Mouse (Mus musculus): ENCODE data around the gene Tmcc2. TPM values are rescaled to one million over a fixed set of nuclear protein-coding genes. Genes with fewer than 3 reads are reported as not detected.

The Tmcc2 gene
- polyA plus RNA-seq, 1 experiment from 2014 or later, result 10.7 TPM

GRCm38 (mm10) chr1:132420206-132420605, 29.1 kb upstream of the Tmcc2 start:
- no peak overlapping the region for H3K4me2 ChIP-seq
- no peaks in the 10 kb centered on the region for H3K27me3 ChIP-seq
- H3K9me3 ChIP-seq, result no peaks in the 10 kb centered on the region
- WGBS, result 68% methylated on average over 2 of the region's 2 CpGs
- no peak for ATAC-seq (ENCODE audit: borderline replicate concordance, extremely low read depth, low FRiP score, low TSS enrichment)
- H3K27ac ChIP-seq, result no peak overlapping the region
- peaks cover 19% of the 10 kb centered on the region for H3K4me1 ChIP-seq
- no peaks in the 10 kb centered on the region; the same call in 1 of the 2 replicates for H3K36me3 ChIP-seq
- no peak overlapping the region for H3K9ac ChIP-seq
- H3K4me3 ChIP-seq, result no peak overlapping the region

- WGBS, result under 1% methylated on average over 84 of the region's 85 CpGs
- Histone ChIP-seq H3K4me2 (peak within 1 kb of the TSS; percentile 60), H3K27ac (peak within 1 kb of the TSS; percentile 92), H3K4me3 (peak within 1 kb of the TSS; percentile 65), H3K9me3 (no peaks in the 10 kb centered on the region), H3K27me3 (no peaks in the 10 kb centered on the region), H3K9ac (peak within 1 kb of the TSS; percentile 75), H3K4me1 (peaks cover 19% of the 10 kb centered on the region), H3K36me3 (no peaks in the 10 kb centered on the region)
- ATAC-seq (ENCODE audit: borderline replicate concordance, extremely low read depth, low FRiP score, low TSS enrichment), result peak; percentile 99
These were observed 26.5 kb upstream of the Tmcc2 start, which contains the start of gene Dstyk for GRCm38 (mm10) chr1:132417319-132418251. TSS of gene Dstyk (plus strand) at chr1:132417555.

DNA sequence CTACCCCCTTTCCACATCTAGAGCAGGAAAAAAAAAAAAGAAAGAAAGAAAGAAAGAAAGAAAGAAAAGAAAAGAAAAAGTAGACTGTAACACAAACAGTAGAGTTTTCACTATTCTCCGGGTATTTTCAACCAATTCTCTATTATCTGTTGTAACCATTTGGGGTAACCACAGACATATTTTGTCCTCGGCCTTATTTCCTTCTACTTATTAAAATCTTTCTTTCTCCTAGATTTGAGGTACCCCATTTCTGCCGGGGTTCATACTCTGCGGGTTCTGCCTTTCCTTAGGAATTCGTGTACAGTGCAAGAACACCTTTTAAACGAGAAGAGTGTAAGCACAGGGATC, 25.8 kb upstream of the Tmcc2 start:
- Histone ChIP-seq H3K4me1 (peaks cover 19% of the 10 kb centered on the region), H3K4me3 (peak overlapping the region; percentile 65), H3K27ac (peak overlapping the region; percentile 92), H3K27me3 (no peaks in the 10 kb centered on the region), H3K9ac (peak overlapping the region; percentile 75), H3K4me2 (peak overlapping the region; percentile 60), H3K36me3 (no peaks in the 10 kb centered on the region), H3K9me3 (no peaks in the 10 kb centered on the region)
- WGBS, result 9% methylated on average over 6 of the region's 6 CpGs
- no peak for ATAC-seq (ENCODE audit: borderline replicate concordance, extremely low read depth, low FRiP score, low TSS enrichment)

DNA sequence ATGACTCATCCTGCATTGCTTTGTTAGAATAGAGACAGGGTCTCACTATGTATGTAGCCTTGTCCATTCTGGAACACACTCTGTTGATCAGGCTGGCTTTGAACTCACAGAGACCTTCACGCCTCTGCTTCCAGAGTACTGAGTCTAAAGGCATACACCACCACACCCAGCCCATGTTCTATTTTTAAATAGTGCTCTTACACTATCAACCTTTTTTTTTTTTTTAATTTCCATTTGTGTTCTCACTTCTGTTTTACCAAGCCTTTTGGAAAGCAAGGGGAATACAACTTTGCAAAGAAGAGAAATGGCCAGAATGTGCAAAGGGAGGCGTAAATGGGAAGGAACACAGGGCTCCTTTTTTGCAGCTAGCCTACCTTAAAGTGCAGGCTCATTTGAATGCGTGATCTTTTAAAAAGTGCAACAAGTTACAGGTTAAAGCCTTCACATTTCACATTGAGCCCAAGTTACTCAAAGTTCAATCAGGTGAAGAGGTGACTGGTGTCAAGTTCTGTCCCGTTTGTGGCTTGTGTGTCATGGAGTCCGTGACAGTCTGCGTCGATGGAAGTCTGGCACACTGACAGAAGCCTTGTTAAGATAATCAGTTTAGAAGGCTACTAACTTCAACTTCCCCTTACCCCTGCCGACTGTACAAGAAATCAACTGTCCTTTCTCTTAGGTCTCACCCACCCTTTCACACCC, 25.3 kb upstream of the Tmcc2 start:
- no peaks in the 10 kb centered on the region for H3K27me3 ChIP-seq
- H3K4me1 ChIP-seq, result peaks cover 19% of the 10 kb centered on the region
- no peak overlapping the region for H3K4me3 ChIP-seq
- H3K9ac ChIP-seq, result no peak overlapping the region
- peak overlapping the region; percentile 60 for H3K4me2 ChIP-seq
- no peak overlapping the region for H3K27ac ChIP-seq
- no peak for ATAC-seq (ENCODE audit: borderline replicate concordance, extremely low read depth, low FRiP score, low TSS enrichment)
- WGBS, result 54% methylated on average over 8 of the region's 8 CpGs
- no peaks in the 10 kb centered on the region for H3K36me3 ChIP-seq
- no peaks in the 10 kb centered on the region for H3K9me3 ChIP-seq

DNA sequence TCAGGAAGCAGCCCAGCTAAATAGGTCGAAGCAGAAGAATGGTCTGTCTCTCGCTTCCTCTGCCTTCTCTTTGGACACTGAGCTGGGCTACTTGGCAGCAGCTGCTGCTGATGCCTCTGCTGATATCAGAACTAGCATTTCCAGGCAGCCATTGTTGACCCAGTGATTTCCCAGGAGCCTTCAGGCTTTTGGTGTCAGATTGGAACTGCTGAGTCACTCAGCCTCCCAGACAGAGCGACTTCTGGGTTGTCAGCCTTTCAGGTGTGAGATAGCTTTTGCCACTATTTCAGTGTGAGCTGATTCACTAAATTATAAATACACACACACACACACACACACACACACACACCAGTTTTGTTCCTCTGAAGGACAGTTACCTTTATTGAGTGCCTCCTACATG, 19.6 kb upstream of the Tmcc2 start:
- Histone ChIP-seq H3K9me3 (no peaks in the 10 kb centered on the region), H3K4me2 (no peak overlapping the region), H3K27me3 (no peaks in the 10 kb centered on the region), H3K4me1 (no peaks in the 10 kb centered on the region), H3K36me3 (no peaks in the 10 kb centered on the region), H3K9ac (no peak overlapping the region), H3K4me3 (no peak overlapping the region), H3K27ac (no peak overlapping the region)
- 78% methylated on average over 3 of the region's 3 CpGs for WGBS
- ATAC-seq (ENCODE audit: borderline replicate concordance, extremely low read depth, low FRiP score, low TSS enrichment), result no peak

DNA sequence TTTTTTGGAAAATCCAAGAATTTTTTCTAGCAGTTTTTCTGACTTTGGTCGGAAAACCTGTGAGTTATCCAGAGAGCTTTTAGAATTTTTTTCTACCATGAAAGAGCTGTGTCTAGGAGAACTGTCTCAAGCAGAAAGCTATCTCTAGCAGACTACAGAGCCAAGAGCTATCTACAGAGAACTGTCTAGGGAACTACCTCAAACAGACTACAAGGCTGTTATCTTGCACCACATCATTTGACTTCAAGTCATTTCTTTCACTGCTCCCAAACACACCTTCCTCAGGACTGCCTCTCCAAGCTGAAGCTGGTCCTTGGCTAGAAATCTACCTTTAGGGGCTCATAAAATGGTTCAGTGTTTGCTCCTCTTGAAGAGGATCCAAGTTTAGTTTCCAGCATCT, 10.8 kb upstream of the Tmcc2 start:
- WGBS, result 86% methylated on average over 1 of the region's 1 CpGs
- no peak for ATAC-seq (ENCODE audit: borderline replicate concordance, extremely low read depth, low FRiP score, low TSS enrichment)
- Histone ChIP-seq H3K4me3 (no peak overlapping the region), H3K36me3 (no peaks in the 10 kb centered on the region), H3K27me3 (no peaks in the 10 kb centered on the region), H3K4me1 (no peaks in the 10 kb centered on the region), H3K9me3 (no peaks in the 10 kb centered on the region), H3K27ac (no peak overlapping the region), H3K9ac (no peak overlapping the region), H3K4me2 (no peak overlapping the region)

DNA sequence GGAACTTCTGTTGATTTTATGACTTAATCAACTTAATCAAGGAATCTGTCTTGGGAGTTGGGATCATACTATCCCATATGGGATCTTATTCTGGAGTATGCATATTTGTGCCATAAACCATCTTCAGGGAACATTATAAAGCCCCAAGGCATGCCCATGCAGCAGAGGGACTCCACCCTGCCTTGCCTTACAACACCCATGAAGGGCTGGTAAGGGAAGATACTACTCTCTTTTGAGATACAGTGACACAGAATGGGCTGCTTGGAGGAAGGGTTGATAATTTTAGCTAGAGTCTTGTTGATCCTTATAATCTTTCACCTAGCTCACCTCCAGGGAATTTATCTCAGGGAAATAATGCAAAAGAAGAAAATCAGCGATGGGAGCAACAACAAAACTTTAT, 9.5 kb upstream of the Tmcc2 start:
- no peaks in the 10 kb centered on the region for H3K4me1 ChIP-seq
- 51% methylated on average over 1 of the region's 1 CpGs for WGBS
- ATAC-seq (ENCODE audit: borderline replicate concordance, extremely low read depth, low FRiP score, low TSS enrichment), result no peak
- H3K4me2 ChIP-seq, result no peak overlapping the region
- no peaks in the 10 kb centered on the region for H3K27me3 ChIP-seq
- H3K9ac ChIP-seq, result no peak overlapping the region
- H3K9me3 ChIP-seq, result no peaks in the 10 kb centered on the region
- no peak overlapping the region for H3K27ac ChIP-seq
- H3K4me3 ChIP-seq, result no peak overlapping the region
- H3K36me3 ChIP-seq, result no peaks in the 10 kb centered on the region

GRCm38 (mm10) chr1:132396705-132397104, 5.6 kb upstream of the Tmcc2 start:
- no peak for ATAC-seq (ENCODE audit: borderline replicate concordance, extremely low read depth, low FRiP score, low TSS enrichment)
- Histone ChIP-seq H3K9me3 (no peaks in the 10 kb centered on the region), H3K4me3 (no peak overlapping the region), H3K27ac (no peak overlapping the region), H3K9ac (no peak overlapping the region), H3K4me1 (0 out of 2 replicates have a peak, but pooled peaks cover 4% of the 10 kb centered on the region), H3K36me3 (no peaks in the 10 kb centered on the region), H3K27me3 (no peaks in the 10 kb centered on the region), H3K4me2 (no peak overlapping the region)
- 31% methylated on average over 2 of the region's 2 CpGs for WGBS

GRCm38 (mm10) chr1:132392872-132393271, 1.8 kb upstream of the Tmcc2 start:
- no peaks in the 10 kb centered on the region for H3K27me3 ChIP-seq
- no peaks in the 10 kb centered on the region for H3K36me3 ChIP-seq
- 57% methylated on average over 5 of the region's 5 CpGs for WGBS
- no peak overlapping the region for H3K9ac ChIP-seq
- no peaks in the 10 kb centered on the region for H3K9me3 ChIP-seq
- ATAC-seq (ENCODE audit: borderline replicate concordance, extremely low read depth, low FRiP score, low TSS enrichment), result no peak
- peaks cover 37% of the 10 kb centered on the region for H3K4me1 ChIP-seq
- H3K27ac ChIP-seq, result no peak overlapping the region
- H3K4me3 ChIP-seq, result no peak overlapping the region
- no peak overlapping the region for H3K4me2 ChIP-seq

- Histone ChIP-seq H3K9me3 (no peaks in the 10 kb centered on the region), H3K4me3 (peak overlapping the region; percentile 85), H3K9ac (peak overlapping the region; percentile 86), H3K4me1 (peaks cover 42% of the 10 kb centered on the region), H3K4me2 (peak overlapping the region; percentile 98), H3K27me3 (no peaks in the 10 kb centered on the region), H3K36me3 (no peaks in the 10 kb centered on the region), H3K27ac (peak overlapping the region; percentile 66)
- whole genome bisulfite sequencing, result under 1% methylated on average over 42 of the region's 54 CpGs
- ATAC-seq (ENCODE audit: borderline replicate concordance, extremely low read depth, low FRiP score, low TSS enrichment), result peak; percentile 96
These were observed 520 bp upstream of the Tmcc2 start for GRCm38 (mm10) chr1:132391580-132392022.

DNA sequence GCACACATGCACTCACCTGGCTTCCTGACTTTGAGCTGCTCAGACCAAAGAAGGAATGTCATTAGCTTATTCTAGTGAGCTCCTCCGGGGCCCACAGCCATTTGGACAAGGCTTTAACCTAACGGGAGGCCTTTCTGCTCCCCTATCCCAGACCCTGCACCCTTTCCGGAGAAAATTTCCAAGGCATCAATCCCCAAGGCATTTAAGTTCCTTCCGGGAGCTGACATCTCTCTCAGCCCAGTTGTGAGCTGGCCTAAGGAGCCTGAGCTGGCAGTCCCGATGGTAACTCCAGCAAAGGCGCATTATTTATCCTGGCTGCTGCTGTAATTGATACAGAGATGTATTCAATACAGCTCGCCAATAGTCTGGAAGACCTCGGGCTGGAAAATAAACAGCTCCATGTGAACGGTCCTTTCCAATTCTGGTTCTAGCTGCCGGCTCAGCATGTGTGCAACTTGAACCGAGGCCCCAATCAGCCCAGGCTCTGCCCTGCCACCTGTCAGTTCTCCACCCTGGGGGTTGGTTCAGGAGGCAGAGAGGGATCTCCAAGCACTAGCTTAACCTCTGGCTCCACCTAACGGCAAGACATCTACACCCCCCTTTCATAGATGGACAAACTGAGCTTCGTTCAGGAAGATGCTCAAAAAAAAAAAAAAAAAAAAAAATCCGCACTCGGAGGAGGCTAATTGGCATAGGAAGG, 1.0 kb downstream of the Tmcc2 start:
- no peaks in the 10 kb centered on the region for H3K36me3 ChIP-seq
- peak overlapping the region; percentile 86 for H3K9ac ChIP-seq
- peak overlapping the region; percentile 98 for H3K4me2 ChIP-seq
- H3K4me1 ChIP-seq, result peaks cover 55% of the 10 kb centered on the region
- H3K4me3 ChIP-seq, result peak overlapping the region; percentile 85
- no peaks in the 10 kb centered on the region for H3K9me3 ChIP-seq
- peak overlapping the region; percentile 20; the same call in 1 of the 2 replicates for H3K27ac ChIP-seq
- no peaks in the 10 kb centered on the region for H3K27me3 ChIP-seq
- 20% methylated on average over 15 of the region's 15 CpGs for WGBS
- ATAC-seq (ENCODE audit: borderline replicate concordance, extremely low read depth, low FRiP score, low TSS enrichment), result no peak

All from lung, embryonic 15.5 days (tissue).